Mouse (Mus musculus): ENCODE measurements around the gene Lrrc75a.

GRCm38 (mm10) chr11:62637401-62637800, 10.9 kb downstream of the Lrrc75a start:
- no peak for TF ChIP-seq EP300 (IDR thresholded peaks at IDR 0.05; ENCODE audit: insufficient read depth, low read depth, low read length)
- no peak for TF ChIP-seq POLR2A (IDR thresholded peaks at IDR 0.05; ENCODE audit: insufficient read depth, low read length)

Data from ES-Bruce4 (cell line).